Mouse (Mus musculus): ENCODE results near the gene Tmem132c. TPM values are rescaled to one million over a fixed set of nuclear protein-coding genes. Genes with fewer than 3 reads are reported as not detected.

The Tmem132c gene
- total RNA-seq, 2 experiments from 2014 or later = 6.7 to 6.8 TPM

DNA sequence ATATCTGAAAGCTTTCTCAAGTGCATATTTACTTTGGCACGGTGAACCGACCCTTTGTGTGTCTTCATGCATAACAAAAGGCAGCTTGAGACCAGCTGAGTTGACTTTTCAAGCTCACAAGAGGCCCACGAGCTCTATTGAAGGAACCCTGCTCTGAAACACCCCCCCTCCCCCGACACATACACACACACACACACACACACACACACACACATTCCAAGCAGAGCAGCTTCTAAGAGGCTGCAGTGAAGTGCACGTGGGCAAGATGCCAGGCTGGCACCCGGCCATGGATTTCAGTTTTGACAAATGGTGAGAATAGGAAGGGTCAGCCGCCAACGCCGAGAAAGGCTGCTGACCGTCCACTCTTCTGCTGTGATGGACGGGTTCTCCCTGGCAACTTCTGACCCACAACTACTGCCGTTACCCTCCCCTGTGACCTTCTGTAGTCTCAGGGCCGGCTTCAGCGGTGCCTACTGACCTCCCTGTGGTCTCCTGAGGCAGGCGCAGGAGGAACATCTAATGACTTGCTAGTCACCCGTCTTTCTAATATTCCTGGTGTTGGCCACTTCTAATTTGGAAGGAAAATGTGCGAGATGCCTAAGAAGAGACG is 163.9 kb downstream of the Tmem132c start:
- peak in 1 of 2 experiments; percentile 12 for DNase-seq (ENCODE audit: low spot score in 2 of 2)

DNA sequence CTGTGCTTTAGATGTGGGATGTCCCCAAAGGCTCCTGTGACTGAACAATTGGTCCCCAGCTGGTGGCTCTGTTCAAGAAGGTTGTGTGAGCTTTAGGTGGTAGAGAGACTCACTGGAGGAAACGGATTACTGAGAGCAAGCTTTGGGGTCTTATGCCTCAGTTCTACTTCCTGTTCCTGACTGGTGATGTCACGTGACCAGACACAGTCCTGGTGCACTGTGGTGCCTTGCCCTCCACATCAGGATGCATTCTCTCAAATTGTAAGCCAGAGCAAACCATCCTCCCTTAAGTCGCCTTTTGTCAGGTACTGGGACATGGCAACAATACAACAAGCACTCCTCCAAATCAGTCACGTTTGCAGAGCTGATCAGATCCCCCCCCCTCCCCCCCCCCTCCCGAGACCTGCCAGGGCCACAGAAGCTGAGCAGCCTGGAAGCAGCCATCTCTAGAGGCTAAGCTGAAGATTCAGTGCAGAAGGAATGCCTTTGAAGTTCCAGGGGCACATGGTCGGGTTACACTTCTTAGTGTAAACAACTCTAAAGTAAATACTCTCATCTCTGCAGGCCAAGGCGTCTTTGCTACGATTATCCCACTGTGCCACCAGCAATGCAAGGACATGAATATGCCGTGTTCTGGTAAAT is 164.5 kb downstream of the Tmem132c start:
- DNase-seq (ENCODE audit: low spot score in 2 of 2) = no peak

DNA sequence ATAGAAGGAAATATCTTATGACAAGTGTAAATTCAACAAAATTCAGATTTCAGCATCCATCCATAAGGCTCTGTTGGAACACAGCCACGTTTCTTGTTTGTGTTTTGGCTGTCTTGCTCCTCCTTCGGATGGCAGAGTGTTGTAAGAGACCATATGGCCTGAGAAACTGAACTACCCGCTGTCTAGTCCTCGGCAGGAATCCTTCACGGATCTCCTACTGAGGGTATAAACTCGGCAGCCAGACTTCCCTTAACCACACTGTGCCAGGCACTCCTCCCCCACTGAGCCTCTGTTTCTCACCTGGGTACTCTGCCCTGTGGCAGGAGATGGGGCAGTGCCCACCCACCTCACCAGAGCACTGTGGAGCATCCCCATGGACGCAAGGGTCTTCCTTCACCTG is 174.9 kb downstream of the Tmem132c start:
- peak; percentile 12 to 36 for DNase-seq (ENCODE audit: low spot score in 2 of 2)

DNA sequence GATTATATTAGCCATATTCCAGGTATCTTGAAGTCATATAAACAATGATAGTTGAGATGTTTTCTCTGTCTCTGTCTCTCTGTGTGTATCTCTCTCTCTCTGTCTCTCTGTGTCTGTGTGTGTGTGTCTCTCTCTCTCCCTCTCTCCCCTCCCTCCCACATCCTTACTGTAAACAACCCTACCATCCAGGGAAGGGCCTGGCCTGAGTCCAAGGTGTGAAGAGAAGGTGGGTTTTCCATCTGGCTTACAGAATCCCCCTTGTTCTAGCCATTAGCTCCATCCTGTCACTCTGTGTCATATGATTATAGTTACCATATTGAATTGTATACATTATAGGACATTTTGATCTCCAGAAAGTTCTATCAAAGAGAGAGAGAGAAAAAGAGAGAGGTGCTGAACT is 182.3 kb downstream of the Tmem132c start:
- no peak for DNase-seq (ENCODE audit: low spot score in 2 of 2)

- DNase-seq (ENCODE audit: low spot score in 2 of 2) = no peak
Measured at GRCm38 (mm10) chr5:127429124-127429523, 187.5 kb downstream of the Tmem132c start.

- no peak for DNase-seq (ENCODE audit: low spot score in 2 of 2)
Measured at GRCm38 (mm10) chr5:127431561-127431960, 190.0 kb downstream of the Tmem132c start.

- DNase-seq (ENCODE audit: low spot score in 2 of 2) = no peak
Measured at GRCm38 (mm10) chr5:127436836-127437235, 195.2 kb downstream of the Tmem132c start.

GRCm38 (mm10) chr5:127438639-127439038 is 197.0 kb downstream of the Tmem132c start:
- no peak for DNase-seq (ENCODE audit: low spot score in 2 of 2)

DNA sequence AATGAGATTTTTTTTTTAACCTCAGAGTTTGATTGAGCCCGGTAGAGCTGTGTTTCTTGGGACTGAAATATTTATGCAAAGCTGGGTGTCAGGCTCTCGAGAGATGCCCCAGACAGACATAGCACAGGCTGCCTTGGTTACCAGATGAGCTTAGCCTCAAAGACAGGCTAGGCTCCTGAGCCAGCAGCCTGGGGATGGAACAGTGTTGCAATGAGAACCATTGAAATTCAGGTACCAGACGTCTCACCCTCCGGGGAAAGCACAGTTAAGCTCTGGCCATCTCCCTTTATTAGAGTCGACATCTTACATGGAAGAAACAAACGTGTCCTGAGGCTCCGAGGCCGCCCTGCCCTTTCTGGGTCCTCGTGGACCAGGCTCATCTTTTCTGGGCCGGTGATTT is 200.4 kb downstream of the Tmem132c start:
- DNase-seq (ENCODE audit: low spot score in 2 of 2) = no peak

- DNase-seq (ENCODE audit: low spot score in 2 of 2) = peak in 1 of 2 experiments; percentile 21
Measured at GRCm38 (mm10) chr5:127453580-127453979, 212.0 kb downstream of the Tmem132c start.

DNA sequence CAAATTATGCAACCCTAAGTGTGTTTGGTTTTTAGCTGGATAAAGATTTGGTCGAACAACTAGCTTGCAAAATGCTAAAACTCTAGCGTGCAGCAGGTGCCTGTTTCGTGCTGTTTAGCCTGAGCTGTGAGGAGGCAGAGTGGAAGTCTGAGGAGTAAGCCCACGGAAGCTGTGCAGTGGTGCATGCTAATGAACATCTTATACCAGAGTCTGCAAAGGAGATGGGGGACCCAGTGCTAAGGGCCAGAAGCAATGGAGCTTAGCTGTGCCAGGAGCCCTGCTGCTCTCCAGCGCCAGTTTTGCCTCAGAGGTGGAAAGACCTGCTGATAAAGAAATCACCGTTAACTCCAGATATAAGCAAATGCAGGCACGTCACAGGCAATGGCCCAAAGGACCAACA is 212.5 kb downstream of the Tmem132c start:
- DNase-seq (ENCODE audit: low spot score in 2 of 2) = no peak

DNA sequence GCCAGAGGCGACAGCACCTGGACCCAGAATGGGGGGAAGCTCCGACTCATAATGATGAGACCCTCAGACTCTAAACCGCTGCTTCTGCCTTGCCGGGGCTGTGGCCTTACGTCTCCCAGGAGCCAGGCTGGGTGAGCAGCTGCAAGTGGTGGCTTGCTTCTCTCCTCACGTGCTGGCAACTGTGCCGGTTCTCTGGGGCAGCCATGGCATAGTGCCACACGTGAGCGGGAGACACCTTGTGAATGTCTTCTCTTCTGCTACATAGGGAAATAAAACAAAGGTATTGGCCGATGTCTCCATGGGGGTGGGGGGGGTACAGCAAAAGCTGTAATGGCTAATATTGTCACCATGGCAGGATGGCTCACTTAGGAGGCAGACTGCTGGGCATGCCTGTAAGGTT is 214.5 kb downstream of the Tmem132c start:
- no peak for DNase-seq (ENCODE audit: low spot score in 2 of 2)

- no peak for DNase-seq (ENCODE audit: low spot score in 2 of 2)
Measured at GRCm38 (mm10) chr5:127468151-127468550, 226.5 kb downstream of the Tmem132c start.

- no peak for DNase-seq (ENCODE audit: low spot score in 2 of 2)
Measured at GRCm38 (mm10) chr5:127470351-127470750, 228.7 kb downstream of the Tmem132c start.

DNA sequence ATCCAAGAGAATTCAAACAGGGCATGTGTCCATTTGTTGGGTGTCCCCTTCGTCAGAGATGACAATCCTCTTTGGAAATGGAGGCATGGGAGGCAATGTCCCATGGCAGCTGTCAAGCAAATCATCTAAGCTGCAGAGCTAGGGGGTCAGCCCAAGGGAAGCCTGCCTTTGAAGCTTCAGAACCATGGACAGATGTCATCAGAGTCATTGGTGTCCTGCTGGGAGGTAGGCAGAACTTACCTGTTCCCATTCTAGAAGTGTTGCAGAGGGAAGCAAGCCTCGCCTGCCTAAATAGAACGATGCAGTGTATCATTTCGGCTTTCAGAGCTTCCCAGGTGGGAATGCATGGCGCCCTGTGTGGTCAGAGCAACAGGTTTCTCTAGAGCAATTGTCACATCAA is 230.3 kb downstream of the Tmem132c start:
- no peak for DNase-seq (ENCODE audit: low spot score in 2 of 2)

DNA sequence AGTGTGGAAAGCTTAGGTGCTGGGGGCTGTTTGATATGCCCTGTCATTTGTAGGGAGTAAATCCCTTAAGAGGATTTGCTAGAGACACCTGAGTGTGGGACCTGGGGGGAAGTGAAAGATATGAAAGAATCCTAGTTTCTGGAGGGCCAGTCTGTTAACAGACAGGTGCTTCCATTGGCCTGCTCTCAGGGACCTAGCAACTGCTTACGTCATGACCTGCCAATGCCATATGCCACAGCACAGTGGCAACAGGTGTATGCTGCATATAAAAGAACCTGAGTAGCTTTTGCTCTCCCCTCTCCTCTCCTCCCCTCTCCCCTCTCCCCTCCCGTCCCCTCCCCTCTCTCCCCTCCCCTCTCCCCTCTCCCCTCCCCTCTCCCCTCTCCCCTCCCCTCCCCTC is 232.1 kb downstream of the Tmem132c start:
- no peak for DNase-seq (ENCODE audit: low spot score in 2 of 2)

- DNase-seq (ENCODE audit: low spot score in 2 of 2) = no peak
Measured at GRCm38 (mm10) chr5:127474856-127475255, 233.2 kb downstream of the Tmem132c start.

DNA sequence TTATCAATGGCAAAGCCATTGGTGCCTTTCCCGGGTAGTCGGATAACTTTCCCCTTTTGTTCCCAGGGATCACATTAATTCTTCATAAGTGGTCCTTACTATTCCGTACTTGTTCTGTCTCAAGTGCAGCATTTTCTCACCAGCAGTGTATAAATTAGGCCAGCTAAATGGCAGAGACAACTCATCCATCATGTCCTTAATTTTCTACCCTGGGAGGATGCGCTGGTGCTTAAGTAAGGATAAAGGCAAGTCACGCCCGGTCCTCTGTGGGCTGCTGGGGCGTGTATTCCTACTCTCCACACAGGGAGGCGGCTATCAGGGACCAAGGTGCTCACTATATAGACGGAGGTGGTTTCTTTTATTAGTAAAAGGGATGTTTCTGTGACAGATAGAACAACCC is 236.2 kb downstream of the Tmem132c start:
- DNase-seq (ENCODE audit: low spot score in 2 of 2) = no peak

DNA sequence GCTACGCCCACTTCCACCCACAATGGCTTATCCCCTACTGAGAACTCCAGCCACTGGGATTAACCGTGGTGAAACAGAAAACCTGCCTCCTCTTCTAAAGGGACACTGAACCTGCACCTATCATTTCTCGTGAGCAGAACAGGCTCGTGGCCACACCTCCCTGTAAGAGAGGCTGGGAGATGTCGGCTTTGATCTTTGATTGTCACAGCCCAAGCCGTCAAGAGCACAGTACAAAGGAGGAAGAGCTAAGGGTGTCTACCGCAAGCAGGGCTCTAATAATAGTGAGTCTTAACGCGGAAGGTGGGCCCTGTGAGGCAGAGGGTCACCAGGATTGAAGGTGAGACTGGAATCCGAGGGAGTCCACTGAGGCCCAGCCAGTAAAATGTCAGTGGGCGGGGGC is 236.7 kb downstream of the Tmem132c start:
- DNase-seq (ENCODE audit: low spot score in 2 of 2) = no peak

- DNase-seq (ENCODE audit: low spot score in 2 of 2) = no peak
Measured at GRCm38 (mm10) chr5:127480931-127481330, 239.3 kb downstream of the Tmem132c start.

GRCm38 (mm10) chr5:127481416-127481815 is 239.8 kb downstream of the Tmem132c start:
- DNase-seq (ENCODE audit: low spot score in 2 of 2) = peak in 1 of 2 experiments; percentile 49

- DNase-seq (ENCODE audit: low spot score in 2 of 2) = no peak
Measured at GRCm38 (mm10) chr5:127482342-127482741, 240.7 kb downstream of the Tmem132c start.
